Comparison of ENCODE assay signal across 8 mouse cellular contexts in genomic region chr5:37824461-37824795, GRCm38 (mm10). TPM values are rescaled to one million over a fixed set of nuclear protein-coding genes. Genes with fewer than 3 reads are reported as not detected.
DNase-seq lines count a peak whose midpoint lies in the region; ATAC-seq and TF ChIP-seq lines count a peak whose summit lies in the region.

TSS of gene Msx1 (minus strand) at chr5:37824583.

- TF ChIP-seq CTCF in heart, adult 2 months (IDR thresholded peaks at IDR 0.05): no peak

- peak within 1 kb of the TSS; percentile 79 for H3K27ac ChIP-seq in heart, adult 2 months
- peak within 1 kb of the TSS; percentile 83 for H3K27ac ChIP-seq in limb, embryonic 13.5 days
- H3K27ac ChIP-seq in midbrain, embryonic 13.5 days: no peak within 1 kb of the TSS
- no peak within 1 kb of the TSS for H3K27ac ChIP-seq in stomach, embryonic 16.5 days (ENCODE audit: low read length)

- H3K4me2 ChIP-seq in limb, embryonic 13.5 days (replicated peaks): peak within 1 kb of the TSS; percentile 83
- H3K4me2 ChIP-seq in midbrain, embryonic 13.5 days (replicated peaks): peak within 1 kb of the TSS; percentile 72
- H3K4me2 ChIP-seq in stomach, embryonic 16.5 days (ENCODE audit: low read depth, low read length): peak within 1 kb of the TSS; percentile 74

- peak; percentile 78 for TF ChIP-seq POLR2A in heart, adult 2 months (IDR thresholded peaks at IDR 0.05; ENCODE audit: insufficient read depth, low read depth, low read length)

- H3K9me3 ChIP-seq in limb, embryonic 13.5 days: peaks cover under 1% of the 10 kb centered on the region; the same call in 1 of the 2 replicates
- H3K9me3 ChIP-seq in midbrain, embryonic 13.5 days: no peaks in the 10 kb centered on the region
- H3K9me3 ChIP-seq in stomach, embryonic 16.5 days (replicated peaks; ENCODE audit: control insufficient read depth, low read length): 0 out of 2 replicates have a peak, but pooled peaks cover 2% of the 10 kb centered on the region

- peak within 1 kb of the TSS; percentile 78 for H3K9ac ChIP-seq in heart, adult 2 months (ENCODE audit: low read depth, low read length)
- peak within 1 kb of the TSS; percentile 92 for H3K9ac ChIP-seq in limb, embryonic 13.5 days
- H3K9ac ChIP-seq in midbrain, embryonic 13.5 days (replicated peaks): peak within 1 kb of the TSS; percentile 45
- peak within 1 kb of the TSS; percentile 54 for H3K9ac ChIP-seq in stomach, embryonic 16.5 days (ENCODE audit: low read length)

- no peak for TF ChIP-seq EP300 in heart, adult 2 months (IDR thresholded peaks at IDR 0.05; ENCODE audit: insufficient read depth, low read depth, low read length)

- H3K79me2 ChIP-seq in heart, adult 2 months (replicated peaks; ENCODE audit: control insufficient read depth, insufficient read depth, low read length): no peaks in the 10 kb centered on the region

- H3K27me3 ChIP-seq in heart, adult 2 months (ENCODE audit: control insufficient read depth, insufficient read depth, low read length): peaks cover 23% of the 10 kb centered on the region
- H3K27me3 ChIP-seq in limb, embryonic 13.5 days: peaks cover 85% of the 10 kb centered on the region
- peaks cover 97% of the 10 kb centered on the region for H3K27me3 ChIP-seq in midbrain, embryonic 13.5 days
- H3K27me3 ChIP-seq in stomach, embryonic 16.5 days (ENCODE audit: control insufficient read depth, insufficient read depth, low read length): peaks cover 88% of the 10 kb centered on the region

- ATAC-seq in cerebellum, adult (ENCODE audit: insufficient number of reproducible peaks, low FRiP score, low TSS enrichment): peak; percentile 36; the same call in 1 of the 2 replicates
- peak; percentile 84 for ATAC-seq in limb, embryonic 13.5 days (ENCODE audit: low FRiP score, low read depth)
- ATAC-seq in midbrain, embryonic 13.5 days: peak; percentile 80
- peak; percentile 90 for ATAC-seq in stomach, embryonic 16.5 days (ENCODE audit: insufficient read depth, low FRiP score)

- no peaks in the 10 kb centered on the region; the same call in 1 of the 2 replicates for H3K4me1 ChIP-seq in heart, adult 2 months (ENCODE audit: control insufficient read depth, insufficient read depth, low read length)
- peaks cover 58% of the 10 kb centered on the region for H3K4me1 ChIP-seq in limb, embryonic 13.5 days
- peaks cover 59% of the 10 kb centered on the region for H3K4me1 ChIP-seq in midbrain, embryonic 13.5 days (replicated peaks)
- peaks cover 9% of the 10 kb centered on the region for H3K4me1 ChIP-seq in stomach, embryonic 16.5 days (ENCODE audit: control insufficient read depth, insufficient read depth, low read length)

- WGBS in heart, adult 2 months: under 1% methylated on average over 37 of the region's 37 CpGs
- under 1% methylated on average over 37 of the region's 37 CpGs for WGBS in limb, embryonic 13.5 days
- WGBS in midbrain, embryonic 13.5 days: under 1% methylated on average over 36 of the region's 37 CpGs
- WGBS in stomach, embryonic 16.5 days: under 1% methylated on average over 36 of the region's 37 CpGs

- no peak for DNase-seq in cerebellum, adult 9-10 months
- DNase-seq in embryo, embryonic 9.5 days (ENCODE audit: extremely low spot score): peak; percentile 92
- peak; percentile 91 to 92 for DNase-seq in heart, adult 2 months
- DNase-seq in kidney, adult 11 months: peak; percentile 69

- peak within 1 kb of the TSS; percentile 78 for H3K4me3 ChIP-seq in heart, adult 2 months
- peak within 1 kb of the TSS; percentile 70 for H3K4me3 ChIP-seq in limb, embryonic 13.5 days
- H3K4me3 ChIP-seq in midbrain, embryonic 13.5 days (replicated peaks): peak within 1 kb of the TSS; percentile 44
- peak within 1 kb of the TSS; percentile 43 for H3K4me3 ChIP-seq in stomach, embryonic 16.5 days (replicated peaks; ENCODE audit: low read length)

- no peaks in the 10 kb centered on the region for H3K36me3 ChIP-seq in heart, adult 2 months (ENCODE audit: control insufficient read depth, insufficient read depth, low read length)
- H3K36me3 ChIP-seq in limb, embryonic 13.5 days: peaks cover 3% of the 10 kb centered on the region; the same call in 1 of the 2 replicates
- no peaks in the 10 kb centered on the region for H3K36me3 ChIP-seq in midbrain, embryonic 13.5 days
- H3K36me3 ChIP-seq in stomach, embryonic 16.5 days (ENCODE audit: control insufficient read depth, insufficient read depth, low read length): no peaks in the 10 kb centered on the region

- intact Hi-C loops in heart, adult 2 months (cut with DNase I): loop anchor here (5.0 kb wide), 1 partner anchor 268 kb away; no protein-coding TSS in a partner anchor

RNA-seq across cellular contexts. Expression of gene Msx1, which starts in this region (rescaled TPM):
- total RNA-seq in heart, adult 2 months (2021): 1 to 10 TPM; 2.3 to 3.1 TPM
- polyA plus RNA-seq in heart, adult 2 months (2012; rRNA removed): 3.7 TPM in 2 replicates
- polyA plus RNA-seq in limb, embryonic 13.5 days (2015; fragmentation: Nextera tagmentation; extraction: Ambion mirVana): 272 and 338 TPM in 2 replicates
- 16.2 and 23.2 TPM in 2 replicates for polyA plus RNA-seq in midbrain, embryonic 13.5 days (2015; fragmentation: Nextera tagmentation; extraction: Ambion mirVana)
- 2.0 and 2.5 TPM in 2 replicates for polyA plus RNA-seq in stomach, embryonic 16.5 days (2015; fragmentation: Nextera tagmentation; extraction: Ambion mirVana)

Comparison
In these comparisons a context has a peak if more than half of its experiments do, and no peak if none do; other contexts are left out.
1. RNA of gene Msx1 (polyA plus RNA-seq): 272 to 338 TPM in limb, embryonic 13.5 days; 16.2 to 23.2 TPM in midbrain, embryonic 13.5 days, 3.7 TPM in heart, adult 2 months and 2.0 to 2.5 TPM in stomach, embryonic 16.5 days; every median in the first group is over 10 times any median in the second.
2. ATAC-seq: peak in every context shown above with its lines; median percentile 90 in stomach, embryonic 16.5 days; 84 in limb, embryonic 13.5 days; 80 in midbrain, embryonic 13.5 days; 36 in cerebellum, adult.
3. H3K27ac ChIP-seq: peak in heart, adult 2 months (single experiment) and limb, embryonic 13.5 days (single experiment); none in midbrain, embryonic 13.5 days (single experiment) and stomach, embryonic 16.5 days (single experiment).
4. Peak in every context shown above with its lines, with median percentiles within 50 percentile points of each other: H3K4me3 ChIP-seq, H3K9ac ChIP-seq and H3K4me2 ChIP-seq.